Mouse (Mus musculus) liver, postnatal 0 days (tissue): Measurements from ENCODE around the gene Atp5s. TPM values are rescaled to one million over a fixed set of nuclear protein-coding genes. Genes with fewer than 3 reads are reported as not detected.

Experiments
- ATAC-seq: fragments of 200-750 bp; cut with Nextera tagmentation; 2 replicates; pipeline ENCODE4 v1.8.0; 2017; ENCODE audit warnings: mild to moderate bottlenecking, moderate library complexity
- DNase-seq: peaks from one replicate; pipeline ENCODE4 v3.0.0-alpha.2; 2016
- H3K27ac ChIP-seq: fragments of 300-500 bp; sonication (generic); 2 replicates; pipeline ENCODE4 v1.5.1; 2014; ENCODE audit warnings: antibody characterized with exemption, moderate library complexity, mild to moderate bottlenecking, low read depth
- H3K27me3 ChIP-seq: fragments of 300-500 bp; sonication (generic); 2 replicates; pipeline ENCODE4 v1.6.1; 2014; ENCODE audit warnings: low read length, control low read depth, mixed read lengths; ENCODE audit not compliant: insufficient read depth
- H3K36me3 ChIP-seq: fragments of 300-500 bp; sonication (generic); replicated peaks from 2 replicates; pipeline ENCODE4 v1.6.1; 2014; ENCODE audit warnings: mild to moderate bottlenecking, control low read depth, low read length, moderate library complexity, mixed read lengths; ENCODE audit not compliant: insufficient read depth
- H3K4me1 ChIP-seq: fragments of 300-500 bp; sonication (generic); 2 replicates; pipeline ENCODE4 v1.6.1; 2014; ENCODE audit warnings: antibody characterized with exemption, mild to moderate bottlenecking, control low read depth; ENCODE audit not compliant: insufficient read depth
- H3K4me2 ChIP-seq: fragments of 300-500 bp; sonication (generic); 2 replicates; pipeline ENCODE4 v1.6.1; 2014; ENCODE audit warnings: low read depth, mild to moderate bottlenecking, low read length, moderate library complexity, mixed read lengths
- H3K4me3 ChIP-seq: fragments of 300-500 bp; sonication (generic); 2 replicates; pipeline ENCODE4 v1.5.1; 2014; ENCODE audit warnings: low read depth, low read length
- H3K9ac ChIP-seq: fragments of 300-500 bp; sonication (generic); replicated peaks from 2 replicates; pipeline ENCODE4 v1.6.1; 2014; ENCODE audit warnings: mild to moderate bottlenecking, moderate library complexity
- H3K9me3 ChIP-seq: fragments of 300-500 bp; sonication (generic); 2 replicates; pipeline ENCODE4 v1.6.1; 2016; ENCODE audit warnings: mild to moderate bottlenecking, control low read depth, low read length, mixed read lengths
- CTCF ChIP-seq: sonication (generic); IDR thresholded peaks from 2 replicates; pipeline ENCODE4 v1.5.1; 2016; ENCODE audit warnings: antibody characterized with exemption, low read depth
- EP300 ChIP-seq: IDR thresholded peaks from 2 replicates; pipeline ENCODE4 v1.6.1; 2016; ENCODE audit warnings: antibody characterized with exemption, low read depth, mild to moderate bottlenecking
- WGBS: fragments of 180-500 bp; shearing (Covaris S2); extraction: QIAGEN DNeasy Blood & Tissue Kit; methylation state at CpG from one replicate; pipeline ENCODE4 v1.1.7; 2014; ENCODE audit not compliant: insufficient replicate concordance; 5-methylcytosine and 5-hydroxymethylcytosine counted together
- polyA plus RNA-seq: library from polyadenylated mRNA; unstranded; fragments of >200 nt; fragmentation: Nextera tagmentation; extraction: Ambion mirVana; gene quantifications from 2 replicates; pipeline ENCODE4 v1.2.1, GENCODE M21; 2015

Gene Atp5s
- polyA plus RNA-seq, 1 experiment from 2014 or later, result 18.3 TPM

GRCm38 (mm10) chr12:69724018-69724710 is 586 bp upstream of the Atp5s start:
- peak overlapping the region; percentile 68 for H3K4me3 ChIP-seq
- ATAC-seq (no peak), DNase-seq (peak; percentile 26)
- H3K4me2 ChIP-seq, result peak overlapping the region; percentile 96
- TF ChIP-seq EP300 (no peak), CTCF (no peak)
- peaks cover 7% of the 10 kb centered on the region for H3K9me3 ChIP-seq
- no peaks in the 10 kb centered on the region for H3K27me3 ChIP-seq
- peaks cover 15% of the 10 kb centered on the region for H3K4me1 ChIP-seq
- peak overlapping the region; percentile 81 for H3K9ac ChIP-seq
- 2% methylated on average over 24 of the region's 24 CpGs for WGBS
- 0 out of 2 replicates have a peak, but pooled peaks cover 5% of the 10 kb centered on the region for H3K36me3 ChIP-seq
- H3K27ac ChIP-seq, result peak overlapping the region; percentile 99

GRCm38 (mm10) chr12:69729246-69729645 is 4.5 kb downstream of the Atp5s start:
- TF ChIP-seq CTCF (no peak), EP300 (no peak)
- no peak for ATAC-seq
- no peak overlapping the region for H3K4me2 ChIP-seq
- no peak overlapping the region for H3K9ac ChIP-seq
- H3K27me3 ChIP-seq, result no peaks in the 10 kb centered on the region
- no peak overlapping the region for H3K27ac ChIP-seq
- WGBS, result 100% methylated on average over 1 of the region's 1 CpGs
- no peak overlapping the region for H3K4me3 ChIP-seq
- 0 out of 2 replicates have a peak, but pooled peaks cover 5% of the 10 kb centered on the region for H3K36me3 ChIP-seq
- H3K4me1 ChIP-seq, result peaks cover 14% of the 10 kb centered on the region
- no peaks in the 10 kb centered on the region for H3K9me3 ChIP-seq
- no peak for DNase-seq

DNA sequence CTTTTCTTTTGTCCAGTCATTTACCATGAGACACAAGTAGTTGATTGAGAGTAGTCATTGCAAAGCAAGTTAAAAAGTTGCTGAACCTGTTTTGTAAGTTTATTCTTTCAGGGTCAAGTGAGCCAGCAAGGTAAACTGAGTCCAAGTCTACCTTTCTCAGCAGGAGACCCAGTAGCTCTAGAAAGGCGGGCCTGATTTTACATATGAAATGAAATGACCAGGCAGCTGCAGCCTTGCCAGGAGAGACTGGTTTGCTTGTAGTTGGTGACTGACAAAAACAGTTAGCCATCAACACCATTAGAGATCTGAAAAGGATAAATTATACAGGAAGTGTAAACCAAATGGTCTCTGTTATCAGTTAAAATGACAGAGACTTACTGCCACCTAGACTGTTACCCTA is 5.6 kb downstream of the Atp5s start:
- H3K9ac ChIP-seq, result no peak overlapping the region
- H3K4me3 ChIP-seq, result no peak overlapping the region
- WGBS, result 78% methylated on average over 1 of the region's 1 CpGs
- ATAC-seq (no peak), DNase-seq (no peak)
- no peaks in the 10 kb centered on the region for H3K9me3 ChIP-seq
- 0 out of 2 replicates have a peak, but pooled peaks cover 5% of the 10 kb centered on the region for H3K36me3 ChIP-seq
- TF ChIP-seq CTCF (no peak), EP300 (no peak)
- H3K4me1 ChIP-seq, result peaks cover 11% of the 10 kb centered on the region
- no peaks in the 10 kb centered on the region for H3K27me3 ChIP-seq
- H3K27ac ChIP-seq, result no peak overlapping the region
- no peak overlapping the region for H3K4me2 ChIP-seq

DNA sequence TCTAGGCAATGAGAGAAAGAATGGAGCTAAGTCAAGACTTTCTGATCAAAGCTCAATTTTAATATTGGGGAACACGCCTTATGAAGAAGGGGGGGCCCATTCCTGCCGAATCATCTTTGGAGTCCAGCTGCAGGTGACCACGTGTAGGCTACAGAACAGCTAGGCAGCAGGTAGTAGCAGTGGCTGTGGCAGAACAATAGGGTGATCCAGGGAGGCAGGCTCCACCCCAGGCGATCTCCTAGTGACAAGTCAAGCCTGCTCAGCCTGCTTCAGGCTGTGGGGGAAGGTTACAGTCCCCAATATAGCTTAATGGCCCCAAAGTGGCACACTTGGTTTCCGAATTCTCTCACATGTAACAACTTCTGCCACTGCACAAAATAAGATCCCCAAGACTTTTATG is 7.5 kb downstream of the Atp5s start:
- Histone ChIP-seq H3K9ac (no peak overlapping the region), H3K27ac (no peak overlapping the region), H3K36me3 (0 out of 2 replicates have a peak, but pooled peaks cover 5% of the 10 kb centered on the region), H3K4me2 (no peak overlapping the region), H3K27me3 (no peaks in the 10 kb centered on the region), H3K4me3 (no peak overlapping the region), H3K9me3 (no peaks in the 10 kb centered on the region), H3K4me1 (peaks cover 4% of the 10 kb centered on the region; the same call in 1 of the 2 replicates)
- WGBS, result 67% methylated on average over 5 of the region's 5 CpGs
- ATAC-seq (no peak), DNase-seq (no peak)
- no peak for TF ChIP-seq CTCF
- no peak for TF ChIP-seq EP300

- H3K4me1 ChIP-seq, result peaks cover 4% of the 10 kb centered on the region; the same call in 1 of the 2 replicates
- under 1% methylated on average over 2 of the region's 2 CpGs for WGBS
- no peaks in the 10 kb centered on the region for H3K9me3 ChIP-seq
- H3K27me3 ChIP-seq, result no peaks in the 10 kb centered on the region
- H3K27ac ChIP-seq, result peak overlapping the region; percentile 71
- no peak overlapping the region for H3K4me3 ChIP-seq
- TF ChIP-seq CTCF (peak; percentile 81), EP300 (no peak)
- 0 out of 2 replicates have a peak, but pooled peaks cover 3% of the 10 kb centered on the region for H3K36me3 ChIP-seq
- no peak overlapping the region for H3K9ac ChIP-seq
- H3K4me2 ChIP-seq, result peak overlapping the region; percentile 14; the same call in 1 of the 2 replicates
- ATAC-seq (peak; percentile 83), DNase-seq (no peak)
Observed at GRCm38 (mm10) chr12:69733518-69733917, 8.8 kb downstream of the Atp5s start.

DNA sequence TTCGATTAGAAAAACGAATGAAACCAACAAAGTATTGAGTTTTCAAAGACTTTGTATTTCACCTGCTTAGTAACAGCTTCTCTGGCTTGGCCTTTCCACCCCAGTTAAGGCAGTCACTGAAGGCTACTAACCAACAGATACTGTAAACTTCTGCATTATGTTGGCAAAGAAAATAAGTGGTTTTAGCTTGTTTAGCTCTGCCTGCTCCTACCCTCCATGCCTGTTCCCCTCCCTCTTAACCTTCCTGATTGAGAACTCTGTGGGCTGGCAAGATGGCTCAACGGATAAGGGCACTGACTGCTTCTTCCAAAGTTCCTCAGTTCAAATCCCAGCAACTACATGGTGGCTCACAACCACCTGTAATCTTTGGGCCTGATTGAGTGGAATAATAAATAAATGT is 9.2 kb downstream of the Atp5s start:
- H3K4me2 ChIP-seq, result peak overlapping the region; percentile 14; the same call in 1 of the 2 replicates
- peak overlapping the region; percentile 71 for H3K27ac ChIP-seq
- no peak overlapping the region for H3K4me3 ChIP-seq
- peak; percentile 51 for ATAC-seq
- no peaks in the 10 kb centered on the region for H3K27me3 ChIP-seq
- 51% methylated on average over 3 of the region's 3 CpGs for WGBS
- no peak for TF ChIP-seq EP300
- TF ChIP-seq CTCF, result no peak
- H3K9ac ChIP-seq, result peak overlapping the region; percentile 23; the same call in 1 of the 2 replicates
- no peaks in the 10 kb centered on the region for H3K36me3 ChIP-seq
- no peak for DNase-seq
- peaks cover 4% of the 10 kb centered on the region; the same call in 1 of the 2 replicates for H3K4me1 ChIP-seq
- no peaks in the 10 kb centered on the region for H3K9me3 ChIP-seq
